In genomic region chr10:95590196-95590595, GRCm38 (mm10) we compare ENCODE assay signal across 19 mouse cellular contexts.
"Had no signal": no experiment of that assay in that cellular context is flagged by ENCODE, and none has a peak within 500 bp of the region (broad histone marks: within the 10 kb centered on the region; RNA-seq: fewer than 3 reads in every experiment).

No protein-coding gene starts in this region.

- H3K27ac ChIP-seq: layer of hippocampus, adult 2 months; limb, embryonic 10.5 days; limb, embryonic 13.5 days; liver, embryonic 12.5 days; liver, embryonic 15.5 days; lung, embryonic 15.5 days; midbrain, embryonic 12.5 days had no signal

- ATAC-seq: liver, embryonic 12.5 days; midbrain, embryonic 16.5 days had no signal

- H3K4me2 ChIP-seq: limb, embryonic 13.5 days; liver, embryonic 12.5 days; liver, embryonic 15.5 days; lung, embryonic 15.5 days; midbrain, embryonic 12.5 days had no signal

- H3K36me3 ChIP-seq: limb, embryonic 10.5 days; limb, embryonic 13.5 days; liver, embryonic 12.5 days; liver, embryonic 15.5 days; lung, embryonic 15.5 days; midbrain, embryonic 12.5 days had no signal

- H3K9me3 ChIP-seq: limb, embryonic 10.5 days; liver, embryonic 12.5 days; liver, embryonic 15.5 days; lung, embryonic 15.5 days had no signal

- H3K27me3 ChIP-seq: limb, embryonic 13.5 days; lung, embryonic 15.5 days had no signal

- H3K9ac ChIP-seq: limb, embryonic 13.5 days; liver, embryonic 12.5 days; liver, embryonic 15.5 days; lung, embryonic 15.5 days; midbrain, embryonic 12.5 days had no signal

- H3K4me1 ChIP-seq: limb, embryonic 10.5 days; limb, embryonic 13.5 days; lung, embryonic 15.5 days had no signal

- DNase-seq: kidney, adult 8-10 months; kidney, postnatal 14 days; kidney, postnatal 4 days; layer of hippocampus, adult 9-11 months; liver; lung, adult 18-20 months; lung, postnatal 10 days; lung, postnatal 36 days; thymus, adult 18-20 months; thymus, postnatal 36 days had no signal

- H3K4me3 ChIP-seq: layer of hippocampus, adult 2 months; limb, embryonic 10.5 days; limb, embryonic 13.5 days; liver, embryonic 12.5 days; liver, embryonic 15.5 days; lung, embryonic 15.5 days; midbrain, embryonic 12.5 days; myocyte had no signal
